Mouse (Mus musculus): ENCODE results near the gene Slc7a3. TPM values are rescaled to one million over a fixed set of nuclear protein-coding genes. Genes with fewer than 3 reads are reported as not detected.

Gene Slc7a3
- polyA plus RNA-seq, 1 experiment from 2014 or later, result 0.57 TPM

Other genes with a start within 250 kb of the Slc7a3 start
- gene Tex11, start 26.4 kb downstream of the Slc7a3 start, polyA plus RNA-seq (2015; fragmentation: Nextera tagmentation; extraction: Ambion mirVana), result not detected in 2 replicates
- gene Snx12, start 136.5 kb upstream of the Slc7a3 start, polyA plus RNA-seq (2015; fragmentation: Nextera tagmentation; extraction: Ambion mirVana), result 55.5 and 57.5 TPM in 2 replicates
- 1.3 TPM in 2 replicates for gene Foxo4, start 168.5 kb upstream of the Slc7a3 start, polyA plus RNA-seq (2015; fragmentation: Nextera tagmentation; extraction: Ambion mirVana)
- gene Gm614, start 178.0 kb upstream of the Slc7a3 start, polyA plus RNA-seq (2015; fragmentation: Nextera tagmentation; extraction: Ambion mirVana), result not detected in 2 replicates
- gene Il2rg, start 182.2 kb upstream of the Slc7a3 start, polyA plus RNA-seq (2015; fragmentation: Nextera tagmentation; extraction: Ambion mirVana), result 2.3 and 2.4 TPM in 2 replicates
- not detected in 2 replicates for gene Gm20489, start 183.0 kb upstream of the Slc7a3 start, polyA plus RNA-seq (2015; fragmentation: Nextera tagmentation; extraction: Ambion mirVana)
- 31.3 and 31.7 TPM in 2 replicates for gene Med12, start 188.0 kb upstream of the Slc7a3 start, polyA plus RNA-seq (2015; fragmentation: Nextera tagmentation; extraction: Ambion mirVana)
- gene Nlgn3, start 213.1 kb upstream of the Slc7a3 start, polyA plus RNA-seq (2015; fragmentation: Nextera tagmentation; extraction: Ambion mirVana), result 33.8 and 43.0 TPM in 2 replicates